Mouse (Mus musculus) liver, adult 2 months (tissue): ENCODE measurements around the gene Fam168b. TPM values are rescaled to one million over a fixed set of nuclear protein-coding genes. Genes with fewer than 3 reads are reported as not detected.

Experiments used
- DNase-seq: peaks from one replicate; pipeline ENCODE4 v3.0.0-alpha.2; 2011; ENCODE audit warnings: low read depth, low spot score; ENCODE audit errors: extremely low read depth
- H3K27ac ChIP-seq: fragments of 200-500 bp; replicated peaks from 2 replicates; pipeline ENCODE4 v1.5.1; 2012; ENCODE audit warnings: low read depth, mild to moderate bottlenecking, control low read depth, inconsistent platforms, low read length; ENCODE audit not compliant: insufficient read depth
- H3K27me3 ChIP-seq: fragments of 200-500 bp; 2 replicates; pipeline ENCODE4 v1.6.1; 2012; ENCODE audit warnings: mild to moderate bottlenecking, moderate library complexity, low read length, inconsistent platforms; ENCODE audit not compliant: control insufficient read depth, insufficient read depth
- H3K36me3 ChIP-seq: fragments of 200-500 bp; 2 replicates; pipeline ENCODE4 v1.6.1; 2012; ENCODE audit warnings: low read length, inconsistent platforms; ENCODE audit not compliant: control insufficient read depth, insufficient read depth
- H3K4me1 ChIP-seq: fragments of 200-500 bp; 2 replicates; pipeline ENCODE4 v1.6.1; 2011; ENCODE audit warnings: low read length; ENCODE audit not compliant: control insufficient read depth, insufficient read depth
- H3K4me3 ChIP-seq: fragments of 200-500 bp; 2 replicates; pipeline ENCODE4 v1.5.1; 2011; ENCODE audit warnings: low read depth, mild to moderate bottlenecking, control low read depth, low read length, moderate library complexity; ENCODE audit not compliant: insufficient read depth
- H3K79me2 ChIP-seq: fragments of 200-500 bp; 2 replicates; pipeline ENCODE4 v1.6.1; 2012; ENCODE audit warnings: inconsistent platforms, mild to moderate bottlenecking, low read length, moderate library complexity; ENCODE audit not compliant: control insufficient read depth, insufficient read depth
- H3K9ac ChIP-seq: fragments of 200-500 bp; 2 replicates; pipeline ENCODE4 v1.6.1; 2012; ENCODE audit warnings: low read depth, mild to moderate bottlenecking, control low read depth, inconsistent platforms, low read length
- CTCF ChIP-seq: fragments of 200-500 bp; IDR thresholded peaks from 2 replicates; pipeline ENCODE4 v1.5.1; 2011; ENCODE audit warnings: low read depth, low read length, control low read depth
- POLR2A ChIP-seq: fragments of 200-500 bp; IDR thresholded peaks from 2 replicates; pipeline ENCODE4 v1.6.1; 2011; ENCODE audit warnings: low read length, control low read depth; ENCODE audit not compliant: insufficient read depth; ENCODE audit errors: extremely low read depth
- WGBS: fragments of 180-500 bp; shearing (Covaris S2); methylation state at CpG from one replicate; pipeline ENCODE4 v1.1.7; 2018; 5-methylcytosine and 5-hydroxymethylcytosine counted together
- polyA plus RNA-seq: library from polyadenylated mRNA; depleted of rRNA; stranded (reverse); fragments of >200 nt; gene quantifications from 2 replicates; pipeline ENCODE4 v1.2.3, GENCODE M21; 2012
- total RNA-seq: library from RNA; depleted of rRNA; stranded (reverse); fragments of >200 nt; gene quantifications from 2 replicates; pipeline ENCODE4 v1.2.3, GENCODE M21; 2014

Gene Fam168b
- total and polyA plus RNA-seq, 2 experiments, result 16.6 to 105 TPM

GRCm38 (mm10) chr1:34827900-34828299, 15.0 kb downstream of the Fam168b start:
- peaks cover 5% of the 10 kb centered on the region for H3K4me1 ChIP-seq
- TF ChIP-seq CTCF (no peak), POLR2A (no peak)
- H3K4me3 ChIP-seq, result no peak overlapping the region
- H3K27me3 ChIP-seq, result no peaks in the 10 kb centered on the region
- peak; percentile 30 for DNase-seq
- 61% methylated on average over 7 of the region's 7 CpGs for WGBS
- H3K9ac ChIP-seq, result no peak overlapping the region
- H3K27ac ChIP-seq, result no peak overlapping the region
- H3K79me2 ChIP-seq, result peaks cover 35% of the 10 kb centered on the region
- peaks cover 10% of the 10 kb centered on the region; the same call in 1 of the 2 replicates for H3K36me3 ChIP-seq

GRCm38 (mm10) chr1:34825909-34826308, 17.0 kb downstream of the Fam168b start:
- Histone ChIP-seq H3K79me2 (peaks cover 28% of the 10 kb centered on the region; the same call in 1 of the 2 replicates), H3K4me3 (no peak overlapping the region), H3K9ac (no peak overlapping the region), H3K27me3 (no peaks in the 10 kb centered on the region), H3K27ac (no peak overlapping the region), H3K4me1 (peaks cover 5% of the 10 kb centered on the region), H3K36me3 (peaks cover 13% of the 10 kb centered on the region; the same call in 1 of the 2 replicates)
- no peak for DNase-seq
- TF ChIP-seq CTCF, result no peak
- no peak for TF ChIP-seq POLR2A
- WGBS, result 83% methylated on average over 9 of the region's 9 CpGs

- no peak overlapping the region for H3K27ac ChIP-seq
- H3K27me3 ChIP-seq, result no peaks in the 10 kb centered on the region
- peaks cover 14% of the 10 kb centered on the region; the same call in 1 of the 2 replicates for H3K36me3 ChIP-seq
- TF ChIP-seq POLR2A (no peak), CTCF (no peak)
- H3K9ac ChIP-seq, result no peak overlapping the region
- H3K4me1 ChIP-seq, result peaks cover 5% of the 10 kb centered on the region
- H3K4me3 ChIP-seq, result no peak overlapping the region
- 88% methylated on average over 8 of the region's 8 CpGs for WGBS
- H3K79me2 ChIP-seq, result peaks cover 20% of the 10 kb centered on the region; the same call in 1 of the 2 replicates
- no peak for DNase-seq
Measured at GRCm38 (mm10) chr1:34824208-34824607, 18.7 kb downstream of the Fam168b start.

- Histone ChIP-seq H3K79me2 (peaks cover 20% of the 10 kb centered on the region; the same call in 1 of the 2 replicates), H3K27ac (0 out of 2 replicates have a peak overlapping the region, but pooled peaks have one; percentile 24), H3K36me3 (peaks cover 20% of the 10 kb centered on the region; the same call in 1 of the 2 replicates), H3K27me3 (no peaks in the 10 kb centered on the region), H3K9ac (no peak overlapping the region), H3K4me1 (peaks cover 5% of the 10 kb centered on the region), H3K4me3 (no peak overlapping the region)
- peak; percentile 54 for DNase-seq
- WGBS, result 45% methylated on average over 6 of the region's 6 CpGs
- TF ChIP-seq POLR2A, result no peak
- TF ChIP-seq CTCF, result no peak
Measured at GRCm38 (mm10) chr1:34823353-34823752, 19.5 kb downstream of the Fam168b start.

DNA sequence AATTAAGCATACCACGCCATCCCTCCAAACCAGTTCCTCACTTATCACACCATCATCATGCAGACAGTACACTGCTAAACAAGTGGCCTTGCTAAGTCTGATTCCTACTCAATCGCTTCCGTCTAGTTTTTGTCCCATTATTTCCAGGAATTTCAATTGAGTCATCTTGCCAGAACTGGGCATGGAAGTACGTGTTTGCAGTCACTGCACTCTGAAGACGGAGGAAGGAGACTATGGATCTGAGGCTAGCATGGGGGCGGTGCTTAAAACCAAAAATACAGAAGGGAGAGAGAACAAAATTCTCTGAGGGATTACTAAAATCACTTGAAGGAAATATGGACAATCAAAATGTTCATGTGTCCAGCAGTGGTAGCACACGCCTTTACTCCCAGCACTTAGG, 20.1 kb downstream of the Fam168b start:
- WGBS, result 59% methylated on average over 7 of the region's 7 CpGs

GRCm38 (mm10) chr1:34822003-34822402, 20.9 kb downstream of the Fam168b start:
- peaks cover 23% of the 10 kb centered on the region; the same call in 1 of the 2 replicates for H3K36me3 ChIP-seq
- no peak overlapping the region for H3K9ac ChIP-seq
- H3K79me2 ChIP-seq, result peaks cover 16% of the 10 kb centered on the region; the same call in 1 of the 2 replicates
- H3K27me3 ChIP-seq, result no peaks in the 10 kb centered on the region
- H3K4me3 ChIP-seq, result no peak overlapping the region
- TF ChIP-seq CTCF (no peak), POLR2A (no peak)
- no peak for DNase-seq
- H3K27ac ChIP-seq, result no peak overlapping the region
- 94% methylated on average over 7 of the region's 7 CpGs for WGBS
- peaks cover 5% of the 10 kb centered on the region; the same call in 1 of the 2 replicates for H3K4me1 ChIP-seq

More for the DNA sequence above, 20.1 kb downstream of the Fam168b start:
- H3K9ac ChIP-seq, result no peak overlapping the region
- no peak overlapping the region for H3K27ac ChIP-seq
- no peak overlapping the region for H3K4me3 ChIP-seq
- peaks cover 18% of the 10 kb centered on the region; the same call in 1 of the 2 replicates for H3K79me2 ChIP-seq
- DNase-seq, result no peak
- TF ChIP-seq POLR2A (no peak), CTCF (no peak)
- no peaks in the 10 kb centered on the region for H3K27me3 ChIP-seq
- peaks cover 24% of the 10 kb centered on the region; the same call in 1 of the 2 replicates for H3K36me3 ChIP-seq
- H3K4me1 ChIP-seq, result peaks cover 5% of the 10 kb centered on the region; the same call in 1 of the 2 replicates
